Mouse (Mus musculus): ENCODE measurements at regions not wholly inside any gene's neighbourhood (a gene's known extent, or its start where the extent isn't known, plus 50 kb on each side); places are given as distances from the start of the nearest gene placed in this dataset.

DNA sequence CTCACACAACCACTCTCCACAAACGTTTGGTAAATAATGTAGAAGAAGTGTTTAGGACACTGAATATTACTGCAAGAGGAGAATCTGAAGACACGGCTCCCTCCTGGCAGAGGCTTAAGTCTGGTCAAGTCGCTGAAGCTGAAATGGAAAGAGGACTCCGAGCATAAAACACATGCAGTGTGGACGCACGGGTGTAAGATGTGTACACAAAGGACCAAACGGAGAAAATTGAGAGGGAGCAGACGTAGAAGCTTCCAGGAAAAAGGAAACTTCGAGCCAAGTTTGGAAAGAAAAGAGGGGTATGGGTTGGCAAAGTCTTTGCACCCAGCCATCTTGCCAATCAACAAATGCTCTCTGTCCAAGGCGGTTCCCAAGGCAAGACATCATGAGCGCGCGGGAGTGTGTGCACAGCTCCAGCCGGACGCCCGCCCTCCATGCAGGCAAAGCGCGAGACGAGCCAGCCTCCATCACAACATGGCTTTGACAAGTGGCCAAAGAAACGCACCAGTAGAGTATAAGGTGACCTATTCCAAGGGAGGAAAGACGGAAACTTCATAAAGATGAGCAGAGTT, 465.0 kb upstream of the Pou3f3 start:
- DNase-seq = peak; percentile 88

GRCm38 (mm10) chr1:42231091-42231490, 464.5 kb upstream of the Pou3f3 start:
- intact Hi-C loops (cut with DNase I) = loop anchor here (5.0 kb wide), 1 partner anchor 334 kb away; no protein-coding TSS in a partner anchor
- peak; percentile 83 for DNase-seq

More for the DNA sequence above, 465.0 kb upstream of the Pou3f3 start:
- intact Hi-C loops (cut with DNase I) = loop anchor here (5.0 kb wide), 1 partner anchor 333 kb away; no protein-coding TSS in a partner anchor

DNA sequence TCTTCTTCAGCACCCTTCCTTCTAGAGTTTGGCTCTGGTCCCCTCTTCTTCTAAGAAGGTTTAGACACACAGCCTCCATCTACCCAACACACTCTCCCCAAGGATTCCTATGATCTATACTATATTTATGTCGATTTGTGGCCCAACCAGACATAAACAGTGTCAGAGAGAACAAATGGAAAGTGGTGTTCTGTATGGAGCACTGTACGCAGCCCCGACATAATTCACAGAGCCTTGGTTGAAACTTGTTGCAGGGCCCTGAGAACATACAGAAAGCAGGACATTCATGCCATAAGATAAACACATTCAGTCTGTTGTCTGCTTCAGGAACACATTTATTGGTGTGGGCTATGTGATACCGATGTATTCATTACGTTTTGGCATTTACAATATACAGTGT, 463.7 kb upstream of the Pou3f3 start:
- intact Hi-C loops (cut with DNase I) = loop anchor here (5.0 kb wide), 1 partner anchor 335 kb away; no protein-coding TSS in a partner anchor
- no peak for DNase-seq

DNA sequence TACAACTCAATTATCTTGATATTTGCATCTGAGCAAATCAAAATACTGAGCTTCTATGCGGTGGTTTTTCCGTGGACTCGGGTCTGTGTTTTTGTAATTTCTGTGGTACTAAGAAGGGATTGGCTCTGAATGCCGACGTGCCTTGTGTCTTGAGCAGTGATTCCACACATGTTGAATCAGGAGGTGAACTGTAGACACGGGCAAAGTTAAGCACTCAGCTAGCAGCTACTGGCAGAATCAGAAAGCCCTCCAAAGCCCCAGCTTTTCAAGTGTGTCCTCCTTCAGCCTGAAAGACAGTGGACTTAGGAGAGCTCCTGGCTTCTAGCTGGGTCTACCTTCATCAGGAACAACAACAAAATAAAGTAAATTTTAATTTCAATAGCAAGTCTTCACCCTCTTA, 462.9 kb upstream of the Pou3f3 start:
- DNase-seq = no peak
- intact Hi-C loops (cut with DNase I) = loop anchor here (5.0 kb wide), 1 partner anchor 335 kb away; no protein-coding TSS in a partner anchor

- DNase-seq = no peak
Measured at GRCm38 (mm10) chr1:42233289-42233688, 462.3 kb upstream of the Pou3f3 start.

DNA sequence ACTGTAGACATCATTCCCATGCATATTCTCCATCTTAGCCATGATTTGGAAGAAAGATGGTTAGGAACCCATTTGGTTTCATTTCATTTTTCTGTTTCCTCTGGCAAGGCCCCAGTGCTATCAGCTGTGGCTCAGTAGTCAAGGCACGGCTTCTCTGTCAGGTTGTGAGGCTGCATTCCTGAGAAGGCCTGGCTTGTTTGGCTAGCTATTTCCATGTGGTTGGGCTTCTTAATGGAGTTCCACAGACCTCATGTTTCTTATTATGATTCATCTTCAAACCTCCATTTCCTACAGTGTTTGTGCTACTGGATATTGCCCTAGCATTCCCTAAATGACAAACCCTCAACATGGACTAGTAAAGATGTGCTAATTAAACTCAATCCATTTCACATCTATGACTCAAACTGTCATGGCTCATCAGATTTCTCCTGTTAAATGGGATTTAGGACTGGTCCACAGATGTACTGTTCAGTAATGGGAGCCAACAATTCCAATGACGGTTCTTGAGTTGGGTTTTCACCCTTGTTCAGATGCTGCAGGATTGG, 459.0 kb upstream of the Pou3f3 start:
- intact Hi-C loops (cut with DNase I) = no loop called here
- no peak for DNase-seq

More at GRCm38 (mm10) chr1:42233289-42233688, 462.3 kb upstream of the Pou3f3 start:
- intact Hi-C loops (cut with DNase I) = loop anchor here (5.0 kb wide), 1 partner anchor 336 kb away; no protein-coding TSS in a partner anchor

GRCm38 (mm10) chr1:42238408-42238807, 457.2 kb upstream of the Pou3f3 start:
- DNase-seq = no peak
- intact Hi-C loops (cut with DNase I) = no loop called here

DNA sequence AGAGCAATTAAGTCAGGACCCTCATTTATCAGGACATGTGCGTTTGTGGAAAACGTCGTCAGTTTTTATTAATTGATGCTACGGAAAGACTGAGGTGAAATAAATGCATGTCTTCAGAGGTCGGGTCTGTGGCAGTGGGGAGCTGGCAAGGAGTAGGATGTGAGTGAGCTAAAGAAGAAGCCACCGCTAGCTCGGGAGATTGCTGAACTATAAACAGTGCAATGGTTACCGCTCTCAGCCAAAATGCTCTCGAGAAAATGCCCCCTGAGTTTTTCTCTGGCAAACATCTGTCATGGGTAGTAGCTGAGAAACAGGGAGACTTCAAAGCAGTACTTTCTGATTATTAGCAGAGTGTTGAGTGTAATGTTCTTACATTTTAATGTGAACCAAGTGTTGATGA, 454.4 kb upstream of the Pou3f3 start:
- intact Hi-C loops (cut with DNase I) = loop anchor here (10.0 kb wide), 1 partner anchor 1356 kb away; no protein-coding TSS in a partner anchor
- no peak for DNase-seq

DNA sequence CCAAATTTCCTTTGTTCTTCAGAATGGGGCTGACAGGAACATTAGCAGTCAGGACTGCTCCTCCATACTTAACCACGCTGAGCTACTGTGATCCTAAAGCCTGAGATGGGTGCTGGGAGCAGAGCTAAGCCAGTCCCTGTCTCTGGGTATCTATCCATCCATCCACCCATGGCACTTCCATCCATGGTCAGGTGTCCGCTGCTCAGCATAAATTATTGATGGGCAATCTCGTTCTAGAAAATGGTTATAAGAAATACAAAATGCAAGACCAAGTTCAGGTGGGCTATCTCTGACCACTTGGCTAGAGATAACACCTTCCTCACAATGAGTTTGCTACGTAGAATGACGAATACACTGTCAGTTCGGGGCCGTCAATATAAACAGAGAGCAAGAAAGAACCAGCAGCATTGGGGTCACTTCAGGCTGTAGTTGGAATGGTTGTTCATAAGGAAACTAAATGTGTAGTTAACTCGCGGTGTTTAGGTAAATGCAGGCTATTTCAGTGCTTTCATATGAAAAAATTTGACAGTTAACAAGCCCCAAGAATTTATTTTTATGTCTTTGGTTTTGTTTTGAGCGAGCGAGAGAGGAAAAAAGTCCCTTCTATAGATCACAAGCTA, 453.9 kb upstream of the Pou3f3 start:
- DNase-seq = no peak
- intact Hi-C loops (cut with DNase I) = loop anchor here (10.0 kb wide), 1 partner anchor 1357 kb away; no protein-coding TSS in a partner anchor

- DNase-seq = no peak
- intact Hi-C loops (cut with DNase I) = loop anchor here (10.0 kb wide), 1 partner anchor 1358 kb away; no protein-coding TSS in a partner anchor
Measured at GRCm38 (mm10) chr1:42242586-42243457, 452.7 kb upstream of the Pou3f3 start.

GRCm38 (mm10) chr1:42243458-42243855, 452.1 kb upstream of the Pou3f3 start:
- intact Hi-C loops (cut with DNase I) = loop anchor here (10.0 kb wide), 1 partner anchor 1359 kb away; no protein-coding TSS in a partner anchor
- no peak for DNase-seq

DNA sequence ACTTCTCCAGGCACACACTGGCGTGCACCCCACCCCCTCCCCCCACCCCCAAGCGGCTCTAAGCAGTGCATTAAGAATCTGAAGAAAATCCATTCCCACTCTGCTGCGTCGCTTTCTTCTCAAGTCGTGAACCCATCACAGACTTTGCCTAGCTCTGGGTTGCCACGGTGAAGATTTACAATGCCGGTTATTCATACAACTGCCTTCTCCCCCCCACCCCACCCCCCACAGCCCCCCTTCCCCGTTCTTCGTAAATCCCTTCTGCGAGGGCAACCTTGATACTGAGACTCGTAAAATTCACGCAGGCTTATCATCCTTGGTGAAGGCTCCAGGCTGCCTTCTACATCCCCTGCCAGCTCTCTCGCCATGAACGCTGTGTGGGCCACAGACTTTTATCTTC, 451.7 kb upstream of the Pou3f3 start:
- intact Hi-C loops (cut with DNase I) = loop anchor here (10.0 kb wide), 1 partner anchor 1359 kb away; no protein-coding TSS in a partner anchor
- no peak for DNase-seq

DNA sequence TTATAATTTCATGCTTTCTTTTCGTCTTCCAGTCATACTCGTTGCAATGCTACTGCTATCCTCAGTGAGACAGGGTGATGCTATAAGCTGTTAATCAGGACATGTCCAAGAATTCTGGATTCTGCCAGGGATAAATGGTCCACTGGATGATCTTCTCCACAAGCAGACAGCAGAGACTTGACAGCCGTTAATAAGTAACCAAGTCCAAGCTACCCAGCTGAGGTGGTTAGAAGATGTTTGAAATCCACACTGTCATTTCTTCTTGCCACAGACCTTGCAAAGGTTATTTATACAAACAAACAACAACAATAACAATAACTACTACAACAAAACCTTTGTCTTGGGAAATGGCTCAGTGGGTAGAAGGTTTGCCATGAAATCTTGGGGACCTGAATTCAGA, 443.2 kb upstream of the Pou3f3 start:
- intact Hi-C loops (cut with DNase I) = loop anchor here (10.0 kb wide), 2 partner anchors 508 to 978 kb away; no protein-coding TSS in a partner anchor
- no peak for DNase-seq

DNA sequence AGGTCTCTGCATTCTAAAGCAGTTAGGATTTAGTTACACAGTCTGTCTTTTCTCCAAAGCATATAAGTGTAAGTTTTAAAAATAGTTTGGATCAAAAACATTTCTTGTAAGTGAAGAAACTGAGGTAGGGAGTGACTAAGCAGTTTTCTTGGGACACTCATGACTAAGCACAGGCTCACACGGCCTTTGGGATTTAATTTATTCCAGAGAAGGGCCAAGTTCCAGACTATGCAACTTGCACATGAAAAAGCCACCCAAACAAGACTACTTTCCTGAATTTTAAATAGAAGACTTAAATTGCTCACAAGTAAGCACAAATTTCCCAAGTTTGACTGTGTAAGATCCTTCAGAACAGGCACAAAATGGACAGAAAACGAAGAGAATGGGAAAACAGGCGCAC, 441.8 kb upstream of the Pou3f3 start:
- no peak for DNase-seq
- intact Hi-C loops (cut with DNase I) = loop anchor here (10.0 kb wide), 2 partner anchors 509 to 979 kb away; no protein-coding TSS in a partner anchor

DNA sequence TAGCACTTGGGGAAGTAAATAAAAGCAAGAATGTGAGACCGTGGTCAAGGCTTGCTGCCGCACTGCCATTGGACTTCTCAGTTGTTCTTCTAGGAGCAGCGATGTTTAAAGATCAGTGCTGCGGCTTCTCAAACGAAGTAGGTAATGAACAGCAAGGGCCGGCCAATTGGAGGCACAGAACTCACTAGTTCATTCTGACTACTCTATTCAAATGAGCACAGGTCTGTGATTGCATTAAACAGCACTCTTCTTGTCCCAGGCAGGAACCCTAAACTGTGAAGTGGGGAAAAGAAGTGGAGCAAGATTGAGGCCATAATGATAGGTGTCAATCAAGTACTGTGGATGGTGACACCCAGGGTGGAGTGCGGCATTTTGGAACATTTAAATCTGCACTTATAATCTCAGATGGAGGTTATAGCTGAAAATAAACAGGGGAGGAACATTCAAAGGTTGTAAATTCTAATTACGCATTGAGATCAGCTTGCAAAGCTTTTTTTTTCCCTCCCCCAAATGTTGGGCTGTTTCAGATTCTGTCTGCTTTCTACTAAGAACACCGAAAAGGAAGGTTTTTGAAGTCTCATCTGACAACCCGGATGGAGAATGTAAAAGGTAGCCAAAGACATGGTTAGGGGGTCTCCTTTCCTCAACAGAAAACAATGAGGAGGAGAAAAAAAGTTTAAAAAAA, 438.5 kb upstream of the Pou3f3 start:
- intact Hi-C loops (cut with DNase I) = loop anchor here (5.0 to 10.0 kb wide), 3 partner anchors 445 to 982 kb away; no protein-coding TSS in a partner anchor
- DNase-seq = no peak

DNA sequence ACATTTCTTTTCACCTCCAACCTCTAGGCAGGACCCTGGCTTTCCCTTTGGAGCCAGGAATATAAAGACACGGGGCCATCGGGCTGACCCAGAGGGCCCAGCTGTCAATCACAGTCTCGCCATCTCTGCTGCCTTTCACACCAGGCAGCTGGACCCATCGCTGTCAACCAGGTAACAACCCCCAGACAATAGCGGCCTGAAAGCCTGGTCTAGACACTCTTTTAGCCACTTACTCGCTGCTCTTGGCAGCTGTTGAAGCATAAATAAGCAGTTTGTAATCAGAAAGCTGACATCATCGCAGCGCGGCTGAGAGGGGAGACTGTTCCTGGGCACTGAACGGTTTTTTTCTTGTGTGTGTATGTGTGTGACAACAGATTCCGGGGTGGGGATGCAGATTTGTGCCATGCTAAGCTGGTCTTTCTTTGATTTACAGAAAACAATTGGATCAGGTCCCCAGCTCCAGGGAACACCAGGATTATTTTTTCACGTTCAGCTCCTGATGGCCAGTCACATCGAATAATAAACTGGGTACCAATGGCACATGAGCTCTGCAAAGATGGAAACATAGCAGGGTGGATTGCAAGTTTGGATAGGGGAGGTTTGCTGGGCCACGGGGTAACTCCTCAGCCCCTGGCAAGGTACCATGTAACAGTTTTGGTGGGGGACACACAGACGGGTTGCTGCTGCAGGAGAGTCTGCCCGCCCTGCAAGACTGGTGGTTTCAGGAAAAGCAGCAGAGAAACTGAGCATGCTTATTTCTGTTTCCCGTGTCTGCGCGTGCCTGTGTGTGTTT, 437.6 kb upstream of the Pou3f3 start:
- intact Hi-C loops (cut with DNase I) = loop anchor here (5.0 to 10.0 kb wide), 3 partner anchors 446 to 983 kb away; no protein-coding TSS in a partner anchor
- no peak for DNase-seq

GRCm38 (mm10) chr1:42258594-42258910, 437.0 kb upstream of the Pou3f3 start:
- no peak for DNase-seq
- intact Hi-C loops (cut with DNase I) = loop anchor here (5.0 to 10.0 kb wide), 3 partner anchors 446 to 984 kb away; no protein-coding TSS in a partner anchor

- intact Hi-C loops (cut with DNase I) = loop anchor here (5.0 to 10.0 kb wide), 3 partner anchors 447 to 985 kb away; no protein-coding TSS in a partner anchor
- DNase-seq = no peak
Measured at GRCm38 (mm10) chr1:42259216-42259977, 436.2 kb upstream of the Pou3f3 start.
